Mouse (Mus musculus) liver, embryonic 11.5 days (tissue): ENCODE results near the gene Cd9. TPM values are rescaled to one million over a fixed set of nuclear protein-coding genes. Genes with fewer than 3 reads are reported as not detected.
A peak's percentile ranks its signal among the peaks of the same experiment; 100 is the strongest.

ENCODE experiments used
- ATAC-seq: fragments of 200-750 bp; cut with Nextera tagmentation; replicated peaks from 2 replicates; pipeline ENCODE4 v1.8.0; 2017; ENCODE audit warnings: moderate number of reproducible peaks, mild to moderate bottlenecking, moderate TSS enrichment, moderate library complexity; ENCODE audit not compliant: low FRiP score
- DNase-seq: peaks from one replicate; pipeline ENCODE4 v3.0.0-alpha.2; 2017; ENCODE audit warnings: low spot score
- H3K27ac ChIP-seq: fragments of 300-500 bp; sonication (generic); 2 replicates; pipeline ENCODE4 v1.5.1; 2014; ENCODE audit warnings: mild to moderate bottlenecking, low read depth, low read length, control low read depth
- H3K27me3 ChIP-seq: fragments of 300-500 bp; sonication (generic); replicated peaks from 2 replicates; pipeline ENCODE4 v1.6.1; 2014; ENCODE audit warnings: low read length, mixed read lengths; ENCODE audit not compliant: control insufficient read depth, insufficient read depth
- H3K36me3 ChIP-seq: fragments of 300-500 bp; sonication (generic); 2 replicates; pipeline ENCODE4 v1.6.1; 2014; ENCODE audit warnings: mild to moderate bottlenecking, low read length, moderate library complexity, mixed read lengths; ENCODE audit not compliant: control insufficient read depth, insufficient read depth
- H3K4me1 ChIP-seq: fragments of 300-500 bp; sonication (generic); replicated peaks from 2 replicates; pipeline ENCODE4 v1.6.1; 2014; ENCODE audit warnings: low read length, mixed read lengths; ENCODE audit not compliant: control insufficient read depth, insufficient read depth
- H3K4me2 ChIP-seq: fragments of 300-500 bp; sonication (generic); 2 replicates; pipeline ENCODE4 v1.6.1; 2014; ENCODE audit warnings: mild to moderate bottlenecking, control low read depth, moderate library complexity
- H3K4me3 ChIP-seq: fragments of 300-500 bp; sonication (generic); 2 replicates; pipeline ENCODE4 v1.5.1; 2014; ENCODE audit warnings: low read depth, low read length, control low read depth
- H3K9ac ChIP-seq: fragments of 300-500 bp; sonication (generic); 2 replicates; pipeline ENCODE4 v1.6.1; 2014; ENCODE audit warnings: low read depth, low read length, control low read depth
- H3K9me3 ChIP-seq: fragments of 300-500 bp; sonication (generic); 2 replicates; pipeline ENCODE4 v1.6.1; 2016; ENCODE audit warnings: low read length, inconsistent platforms, mixed read lengths; ENCODE audit not compliant: control insufficient read depth
- WGBS: fragments of 180-500 bp; shearing (Covaris S2); extraction: QIAGEN DNeasy Blood & Tissue Kit; methylation state at CpG from one replicate; pipeline ENCODE4 v1.1.7; 2014; 5-methylcytosine and 5-hydroxymethylcytosine counted together
- polyA plus RNA-seq: library from polyadenylated mRNA; unstranded; fragments of >200 nt; fragmentation: Nextera tagmentation; extraction: Ambion mirVana; gene quantifications from 2 replicates; pipeline ENCODE4 v1.2.1, GENCODE M21; 2014

Gene Cd9
- polyA plus RNA-seq, 1 experiment from 2014 or later: 113 TPM

DNA sequence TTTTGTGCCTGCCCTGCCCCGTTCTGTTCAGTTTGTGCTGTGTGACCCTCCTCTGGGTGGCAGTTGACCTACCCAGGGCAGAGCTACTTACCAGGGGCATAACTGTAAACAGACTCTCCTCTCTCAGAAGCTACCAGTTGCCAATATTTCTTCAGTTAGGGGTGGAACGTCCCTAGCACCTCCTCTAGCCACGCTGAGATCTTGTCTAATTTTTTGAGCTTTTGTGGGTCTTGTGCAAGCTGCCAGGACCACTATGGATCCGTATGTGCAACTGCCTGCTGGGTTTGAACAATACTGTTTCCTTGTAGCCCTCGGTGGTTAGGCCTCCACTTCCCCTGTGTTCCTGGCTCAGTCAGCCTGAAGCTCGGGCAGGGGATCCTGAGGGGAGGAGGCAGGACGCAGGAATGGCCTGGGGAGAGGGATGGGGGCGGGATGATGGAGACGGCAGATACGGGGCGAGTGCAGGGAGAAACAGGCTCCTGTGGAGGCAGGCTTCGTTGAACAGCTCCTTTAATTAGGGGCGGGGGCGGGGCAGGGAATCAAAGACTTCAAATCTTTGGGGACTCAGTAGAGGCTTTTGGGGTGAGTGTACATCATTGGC lies 64.1 kb downstream of the Cd9 start:
- no peak for DNase-seq
- 16% methylated on average over 14 of the region's 14 CpGs for WGBS
- Histone ChIP-seq H3K4me2 (no peak overlapping the region), H3K27me3 (0 out of 2 replicates have a peak, but pooled peaks cover 2% of the 10 kb centered on the region), H3K36me3 (no peaks in the 10 kb centered on the region), H3K27ac (no peak overlapping the region), H3K9me3 (no peaks in the 10 kb centered on the region), H3K4me3 (no peak overlapping the region), H3K9ac (no peak overlapping the region), H3K4me1 (0 out of 2 replicates have a peak, but pooled peaks cover 8% of the 10 kb centered on the region)
- ATAC-seq: no peak

DNA sequence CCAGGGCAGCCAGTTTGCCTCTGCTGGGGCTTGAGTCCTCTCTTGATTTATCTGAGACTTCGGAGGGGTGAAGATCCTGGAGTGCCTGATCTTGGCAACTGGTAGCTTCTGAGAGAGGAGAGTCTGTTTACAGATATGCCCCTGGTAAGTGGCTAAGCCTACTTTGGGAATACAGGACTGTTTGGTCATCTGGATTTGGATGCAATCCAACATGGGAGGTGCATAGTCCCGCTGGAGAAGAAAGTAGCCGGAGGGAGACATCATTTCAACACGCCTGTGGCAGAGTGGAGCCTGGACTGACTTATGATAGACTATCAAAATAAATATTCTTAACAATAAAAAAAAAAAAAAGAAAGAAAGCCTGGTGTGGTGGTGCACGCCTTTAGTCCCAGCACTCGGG lies 64.8 kb downstream of the Cd9 start:
- WGBS: 74% methylated on average over 6 of the region's 6 CpGs
- ATAC-seq (no peak), DNase-seq (no peak)

DNA sequence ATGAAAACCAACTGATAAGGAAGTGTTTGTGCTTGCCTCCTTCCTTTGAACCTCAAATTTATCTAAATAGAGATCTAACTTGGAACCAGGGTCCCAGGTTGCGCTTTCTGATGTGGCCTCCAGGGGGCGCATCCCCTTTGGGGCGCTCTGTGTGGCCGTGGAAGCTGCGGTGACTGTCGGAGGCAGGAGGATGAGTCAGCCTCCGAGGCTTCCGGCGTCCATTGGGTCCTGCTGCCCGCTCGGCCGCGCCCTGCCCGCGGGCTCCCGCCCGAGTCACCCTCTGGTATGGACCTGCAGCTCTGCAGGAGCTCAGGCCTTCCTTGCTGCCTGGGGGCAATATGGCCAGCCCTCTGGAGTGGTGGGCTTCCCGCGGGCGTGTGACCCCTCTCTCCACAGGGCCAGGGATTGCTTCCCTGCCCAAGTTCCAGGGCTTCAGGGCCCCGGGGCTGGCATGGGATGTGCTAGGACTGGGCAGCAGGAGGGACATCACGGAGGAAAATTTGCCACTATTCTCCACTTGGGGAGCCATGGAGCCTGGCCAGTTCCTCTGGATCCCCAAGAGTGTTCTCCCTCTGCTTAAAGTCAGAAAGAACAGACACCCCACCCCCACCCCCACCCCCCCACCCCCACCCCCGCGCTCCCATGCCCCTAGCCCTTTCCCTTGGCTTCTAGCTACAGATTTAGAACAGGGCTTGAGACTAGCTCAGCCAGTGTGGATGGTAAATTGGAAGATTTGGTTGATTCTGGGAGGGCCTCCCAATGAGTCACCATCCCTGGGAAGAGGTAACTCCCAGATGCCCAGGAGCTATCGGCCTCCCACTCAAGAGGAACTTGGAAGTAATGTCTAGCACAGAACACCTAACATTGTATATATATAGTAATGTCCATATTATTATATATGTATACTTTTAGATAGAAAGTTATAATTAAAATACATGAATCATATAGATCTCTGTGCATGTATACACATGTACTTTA lies 67.9 kb downstream of the Cd9 start:
- Histone ChIP-seq H3K4me3 (peak overlapping the region; percentile 57), H3K27ac (peak overlapping the region; percentile 52), H3K27me3 (no peaks in the 10 kb centered on the region), H3K4me2 (peak overlapping the region; percentile 97), H3K9ac (peak overlapping the region; percentile 68), H3K4me1 (peaks cover 15% of the 10 kb centered on the region; the same call in 1 of the 2 replicates), H3K36me3 (no peaks in the 10 kb centered on the region), H3K9me3 (no peaks in the 10 kb centered on the region)
- ATAC-seq (peak; percentile 81), DNase-seq (peak; percentile 83)
- WGBS: 3% methylated on average over 25 of the region's 25 CpGs

More for the DNA sequence above, 64.8 kb downstream of the Cd9 start:
- no peaks in the 10 kb centered on the region for H3K9me3 ChIP-seq
- H3K36me3 ChIP-seq: no peaks in the 10 kb centered on the region
- 0 out of 2 replicates have a peak, but pooled peaks cover 8% of the 10 kb centered on the region for H3K4me1 ChIP-seq
- H3K4me3 ChIP-seq: no peak overlapping the region
- no peak overlapping the region for H3K9ac ChIP-seq
- no peak overlapping the region for H3K4me2 ChIP-seq
- no peak overlapping the region for H3K27ac ChIP-seq
- H3K27me3 ChIP-seq: no peaks in the 10 kb centered on the region

- H3K36me3 ChIP-seq: no peaks in the 10 kb centered on the region
- H3K4me1 ChIP-seq: peaks cover 15% of the 10 kb centered on the region; the same call in 1 of the 2 replicates
- peak overlapping the region; percentile 28 for H3K4me2 ChIP-seq
- ATAC-seq (no peak), DNase-seq (no peak)
- no peaks in the 10 kb centered on the region for H3K27me3 ChIP-seq
- 48% methylated on average over 15 of the region's 15 CpGs for WGBS
- no peak overlapping the region for H3K27ac ChIP-seq
- no peaks in the 10 kb centered on the region for H3K9me3 ChIP-seq
- no peak overlapping the region for H3K9ac ChIP-seq
- no peak overlapping the region for H3K4me3 ChIP-seq
These were observed 69.1 kb downstream of the Cd9 start for GRCm38 (mm10) chr6:125425205-125426090.

GRCm38 (mm10) chr6:125424156-125424555 lies 70.4 kb downstream of the Cd9 start:
- no peaks in the 10 kb centered on the region for H3K9me3 ChIP-seq

GRCm38 (mm10) chr6:125423507-125423906 lies 71.1 kb downstream of the Cd9 start:
- WGBS: 66% methylated on average over 13 of the region's 13 CpGs
- DNase-seq: no peak
- Histone ChIP-seq H3K4me2 (no peak overlapping the region), H3K27ac (no peak overlapping the region), H3K36me3 (no peaks in the 10 kb centered on the region), H3K4me3 (no peak overlapping the region), H3K9ac (no peak overlapping the region), H3K27me3 (no peaks in the 10 kb centered on the region), H3K9me3 (no peaks in the 10 kb centered on the region), H3K4me1 (peaks cover 11% of the 10 kb centered on the region)
- no peak for ATAC-seq

More at GRCm38 (mm10) chr6:125424156-125424555, 70.4 kb downstream of the Cd9 start:
- peaks cover 11% of the 10 kb centered on the region; the same call in 1 of the 2 replicates for H3K4me1 ChIP-seq
- no peaks in the 10 kb centered on the region for H3K27me3 ChIP-seq
- no peak overlapping the region for H3K4me3 ChIP-seq
- 75% methylated on average over 3 of the region's 3 CpGs for WGBS
- H3K27ac ChIP-seq: no peak overlapping the region
- H3K4me2 ChIP-seq: no peak overlapping the region
- no peaks in the 10 kb centered on the region for H3K36me3 ChIP-seq
- no peak overlapping the region for H3K9ac ChIP-seq
- DNase-seq (no peak), ATAC-seq (no peak)

DNA sequence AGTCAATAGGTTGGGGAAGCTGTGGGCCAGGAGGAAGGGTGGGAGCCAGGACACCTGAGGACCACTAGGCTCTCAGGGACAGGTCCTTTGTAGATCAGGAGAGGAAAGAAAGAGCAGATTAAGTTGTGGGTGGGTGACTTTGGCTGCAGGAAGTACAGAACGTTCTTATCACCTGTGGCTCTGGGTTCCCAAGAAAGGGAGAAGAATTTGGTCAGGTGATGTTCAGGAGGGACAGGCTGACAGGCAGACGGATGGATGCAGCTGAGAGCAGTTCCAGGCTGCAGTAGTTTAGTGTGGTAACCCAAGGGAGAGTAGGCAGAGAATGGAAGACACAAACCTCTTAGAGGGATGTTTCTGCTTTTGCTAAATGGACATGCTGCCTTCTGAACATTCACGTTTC lies 71.5 kb downstream of the Cd9 start:
- H3K27me3 ChIP-seq: no peaks in the 10 kb centered on the region
- no peaks in the 10 kb centered on the region for H3K36me3 ChIP-seq
- H3K4me3 ChIP-seq: no peak overlapping the region
- H3K9me3 ChIP-seq: no peaks in the 10 kb centered on the region
- peak overlapping the region; percentile 60 for H3K4me2 ChIP-seq
- peak overlapping the region; percentile 32; the same call in 1 of the 2 replicates for H3K27ac ChIP-seq
- H3K4me1 ChIP-seq: peaks cover 11% of the 10 kb centered on the region
- WGBS: 41% methylated on average over 3 of the region's 3 CpGs
- DNase-seq: no peak
- no peak overlapping the region for H3K9ac ChIP-seq
- no peak for ATAC-seq
